Mouse (Mus musculus): ENCODE data around the gene Rnf151.

- TF ChIP-seq CTCF (conservative IDR thresholded peaks at IDR 0.05; ENCODE audit: low read length) (no peak), POU5F1 (IDR thresholded peaks at IDR 0.05; ENCODE audit: borderline replicate concordance, low read length) (no peak)
Observed at GRCm38 (mm10) chr17:24742307-24742706, 24.4 kb upstream of the Rnf151 start.
